Mouse (Mus musculus) megakaryocyte, embryonic 14.5 days (primary cell): ENCODE results near the gene Gm5447.

ENCODE experiments used
- FLI1 ChIP-seq: IDR thresholded peaks from 2 replicates; pipeline ENCODE4 v1.6.1; 2012; ENCODE audit warnings: low read length, inconsistent platforms, mixed read lengths
- GATA1 ChIP-seq: IDR thresholded peaks from 3 replicates; pipeline ENCODE4 v1.6.1; 2012; ENCODE audit warnings: mixed read lengths, low read length, inconsistent platforms, borderline replicate concordance

GRCm38 (mm10) chr13:30945788-30946187 lies 28.2 kb upstream of the Gm5447 start:
- TF ChIP-seq FLI1 = no peak
- TF ChIP-seq GATA1 = no peak
